Mouse (Mus musculus) lung, embryonic 16.5 days (tissue): ENCODE measurements around the gene Sh3bp5. TPM values are rescaled to one million over a fixed set of nuclear protein-coding genes. Genes with fewer than 3 reads are reported as not detected.
A peak's percentile ranks its signal among the peaks of the same experiment; 100 is the strongest.

Experiments used
- ATAC-seq: fragments of 200-750 bp; cut with Nextera tagmentation; 2 replicates; pipeline ENCODE4 v1.8.0; 2017; ENCODE audit warnings: low read depth, mild to moderate bottlenecking, moderate library complexity
- H3K27ac ChIP-seq: fragments of 300-500 bp; sonication (generic); 2 replicates; pipeline ENCODE4 v1.5.1; 2014; ENCODE audit warnings: mild to moderate bottlenecking, control low read depth, low read length
- H3K27me3 ChIP-seq: fragments of 300-500 bp; sonication (generic); 2 replicates; pipeline ENCODE4 v1.6.1; 2014; ENCODE audit warnings: low read depth, low read length, mixed read lengths; ENCODE audit not compliant: control insufficient read depth, insufficient read depth
- H3K36me3 ChIP-seq: fragments of 300-500 bp; sonication (generic); 2 replicates; pipeline ENCODE4 v1.6.1; 2014; ENCODE audit warnings: low read length; ENCODE audit not compliant: control insufficient read depth, insufficient read depth
- H3K4me1 ChIP-seq: fragments of 300-500 bp; sonication (generic); replicated peaks from 2 replicates; pipeline ENCODE4 v1.6.1; 2014; ENCODE audit warnings: low read length, mixed read lengths; ENCODE audit not compliant: control insufficient read depth, insufficient read depth
- H3K4me2 ChIP-seq: fragments of 300-500 bp; sonication (generic); 2 replicates; pipeline ENCODE4 v1.6.1; 2014; ENCODE audit warnings: low read depth, low read length, control low read depth
- H3K4me3 ChIP-seq: fragments of 300-500 bp; sonication (generic); 2 replicates; pipeline ENCODE4 v1.5.1; 2014; ENCODE audit warnings: mild to moderate bottlenecking, low read length, control low read depth
- H3K9ac ChIP-seq: fragments of 300-500 bp; sonication (generic); 2 replicates; pipeline ENCODE4 v1.6.1; 2014; ENCODE audit warnings: low read length, control low read depth
- H3K9me3 ChIP-seq: fragments of 300-500 bp; sonication (generic); 2 replicates; pipeline ENCODE4 v1.6.1; 2016; ENCODE audit warnings: low read length; ENCODE audit not compliant: control insufficient read depth
- WGBS: fragments of 180-500 bp; shearing (Covaris S2); extraction: QIAGEN DNeasy Blood & Tissue Kit; methylation state at CpG from one replicate; pipeline ENCODE4 v1.1.7; 2014; 5-methylcytosine and 5-hydroxymethylcytosine counted together
- polyA plus RNA-seq: library from polyadenylated mRNA; unstranded; fragments of >200 nt; fragmentation: Nextera tagmentation; extraction: Ambion mirVana; gene quantifications from 2 replicates; pipeline ENCODE4 v1.2.1, GENCODE M21; 2015

The Sh3bp5 gene
- polyA plus RNA-seq, 1 experiment from 2014 or later: 27.3 TPM

DNA sequence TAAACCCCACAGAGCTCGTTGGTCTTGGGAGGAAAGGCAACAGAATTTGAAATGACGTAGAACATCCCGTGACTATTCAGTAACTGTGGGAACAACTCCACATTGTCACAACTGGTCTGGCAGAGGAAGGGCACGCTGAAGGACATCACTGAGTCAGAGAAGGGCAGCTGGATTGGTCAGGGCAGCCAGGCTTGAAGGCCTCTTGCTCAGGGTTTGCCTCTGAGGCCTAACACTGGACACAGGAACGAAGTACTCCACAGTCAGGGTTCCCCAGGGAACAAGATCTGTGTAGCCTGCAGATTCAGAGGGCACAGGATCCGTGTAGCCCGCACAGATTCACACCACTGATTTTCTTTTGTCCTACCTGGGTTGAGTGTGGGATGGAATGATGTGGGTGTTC is 35.6 kb downstream of the Sh3bp5 start:
- WGBS: 80% methylated on average over 7 of the region's 7 CpGs
- no peak overlapping the region for H3K9ac ChIP-seq
- no peaks in the 10 kb centered on the region for H3K36me3 ChIP-seq
- no peak overlapping the region for H3K4me3 ChIP-seq
- H3K9me3 ChIP-seq: peaks cover 2% of the 10 kb centered on the region; the same call in 1 of the 2 replicates
- ATAC-seq: no peak
- H3K4me1 ChIP-seq: peaks cover 8% of the 10 kb centered on the region
- H3K27me3 ChIP-seq: peaks cover 10% of the 10 kb centered on the region; the same call in 1 of the 2 replicates
- H3K27ac ChIP-seq: no peak overlapping the region
- H3K4me2 ChIP-seq: no peak overlapping the region

DNA sequence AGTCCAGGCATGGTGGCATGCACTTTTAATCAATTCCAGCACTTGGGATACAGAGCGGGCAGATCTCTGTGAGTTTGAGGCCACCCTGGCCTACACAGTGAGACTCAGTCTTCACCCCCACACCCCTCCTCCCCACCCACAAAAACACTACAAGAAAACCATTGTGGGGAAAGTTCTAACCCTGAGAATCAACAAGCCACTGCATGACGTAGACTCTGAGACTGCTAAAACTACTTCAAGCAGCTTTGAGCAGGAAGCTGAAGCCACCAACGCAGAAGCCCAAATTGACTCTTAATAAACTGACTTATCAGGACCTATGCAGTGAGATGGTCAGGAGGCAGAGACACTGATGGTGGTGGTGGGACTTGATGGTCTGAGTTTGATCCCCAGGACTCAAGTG is 36.6 kb downstream of the Sh3bp5 start:
- H3K36me3 ChIP-seq: no peaks in the 10 kb centered on the region
- H3K4me1 ChIP-seq: peaks cover 8% of the 10 kb centered on the region
- peaks cover 10% of the 10 kb centered on the region; the same call in 1 of the 2 replicates for H3K27me3 ChIP-seq
- no peak overlapping the region for H3K9ac ChIP-seq
- H3K4me2 ChIP-seq: no peak overlapping the region
- 70% methylated on average over 3 of the region's 3 CpGs for WGBS
- H3K9me3 ChIP-seq: peaks cover 2% of the 10 kb centered on the region; the same call in 1 of the 2 replicates
- no peak for ATAC-seq
- no peak overlapping the region for H3K4me3 ChIP-seq
- H3K27ac ChIP-seq: no peak overlapping the region

DNA sequence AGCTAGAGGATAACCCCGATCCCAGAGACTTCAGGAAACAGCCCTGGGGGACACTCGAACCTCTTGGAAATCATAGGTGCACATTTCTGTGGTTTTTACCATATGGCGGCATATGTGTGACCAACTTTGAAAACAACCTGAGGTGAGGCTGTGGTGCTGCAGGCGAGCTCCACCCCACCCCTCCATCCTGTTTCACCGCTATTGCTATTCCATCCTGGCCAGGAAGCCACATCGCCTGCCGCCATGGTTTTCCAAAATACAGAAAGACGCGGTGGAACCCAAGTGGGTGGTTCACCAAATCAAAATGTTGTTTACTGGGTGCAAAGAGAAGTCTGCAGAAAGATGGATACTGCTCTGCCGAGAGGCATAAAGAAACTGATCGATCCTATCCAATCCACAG is 37.1 kb downstream of the Sh3bp5 start:
- peaks cover 8% of the 10 kb centered on the region for H3K4me1 ChIP-seq
- no peaks in the 10 kb centered on the region for H3K36me3 ChIP-seq
- WGBS: 92% methylated on average over 11 of the region's 11 CpGs

DNA sequence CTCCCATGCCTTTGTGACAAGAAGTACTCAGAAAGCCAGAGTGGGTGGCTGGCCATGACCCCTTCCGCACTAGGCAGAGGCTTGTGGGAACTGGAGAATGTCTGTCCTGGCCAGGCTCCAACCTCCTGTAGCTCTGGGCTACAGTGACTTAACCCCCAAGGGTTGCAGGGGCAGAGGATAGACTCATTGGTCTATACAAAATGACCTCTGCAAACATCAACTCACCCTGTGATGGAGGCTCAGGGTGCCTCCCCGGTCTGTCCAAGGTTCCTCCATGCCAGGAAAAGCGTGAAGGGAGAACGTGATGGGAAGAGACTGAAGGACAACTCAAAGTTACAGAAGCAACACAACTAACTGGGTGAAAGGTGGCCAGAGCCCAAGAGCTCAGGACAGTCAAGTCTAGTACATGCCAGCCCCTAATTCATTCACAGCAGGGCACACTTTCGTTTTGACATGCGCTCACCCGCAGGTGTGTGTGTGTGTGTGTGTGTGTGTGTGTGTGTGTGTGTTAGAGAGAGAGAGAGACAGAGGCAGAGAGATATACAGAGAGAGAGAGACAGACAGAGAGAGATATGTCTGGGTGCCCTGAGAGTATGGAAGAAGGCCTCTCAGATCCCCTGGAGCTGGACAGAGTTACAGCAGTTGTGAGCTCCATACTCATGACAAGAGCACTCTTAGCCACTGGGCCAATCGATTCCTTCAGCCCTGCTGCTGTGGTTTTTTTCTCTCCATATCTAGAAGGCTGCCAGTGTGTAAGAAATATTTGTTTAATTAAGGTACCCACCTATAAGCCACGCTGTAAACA is 37.9 kb downstream of the Sh3bp5 start:
- Histone ChIP-seq H3K4me3 (no peak overlapping the region), H3K36me3 (no peaks in the 10 kb centered on the region), H3K27ac (no peak overlapping the region), H3K9ac (no peak overlapping the region), H3K4me1 (peaks cover 10% of the 10 kb centered on the region), H3K4me2 (no peak overlapping the region), H3K9me3 (peaks cover 2% of the 10 kb centered on the region; the same call in 1 of the 2 replicates), H3K27me3 (peaks cover 5% of the 10 kb centered on the region; the same call in 1 of the 2 replicates)
- WGBS: 71% methylated on average over 9 of the region's 9 CpGs
- ATAC-seq: no peak

More for the DNA sequence above, 37.1 kb downstream of the Sh3bp5 start:
- no peak overlapping the region for H3K9ac ChIP-seq
- H3K4me3 ChIP-seq: no peak overlapping the region
- H3K27me3 ChIP-seq: peaks cover 7% of the 10 kb centered on the region; the same call in 1 of the 2 replicates
- no peak overlapping the region for H3K4me2 ChIP-seq
- H3K27ac ChIP-seq: no peak overlapping the region
- H3K9me3 ChIP-seq: peaks cover 2% of the 10 kb centered on the region; the same call in 1 of the 2 replicates
- ATAC-seq: no peak

DNA sequence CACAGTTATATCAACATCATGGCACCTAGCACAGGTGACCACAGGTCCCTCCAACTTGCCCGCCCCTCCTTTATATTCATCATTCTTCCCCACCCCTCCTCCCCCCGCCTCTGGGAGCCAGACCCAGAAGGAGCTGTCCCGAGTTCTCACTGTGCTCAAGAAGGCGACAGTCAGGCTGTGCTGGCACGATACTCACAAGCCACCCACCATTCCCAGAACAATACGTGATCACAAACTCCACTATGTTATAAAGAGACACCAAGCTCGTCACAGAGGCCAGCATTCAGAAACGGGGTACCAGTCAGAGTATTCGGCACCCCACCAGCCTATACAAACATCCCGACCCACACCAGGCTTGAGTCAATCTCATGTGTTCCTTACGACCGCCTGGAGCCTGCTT is 38.5 kb downstream of the Sh3bp5 start:
- no peak overlapping the region for H3K4me2 ChIP-seq
- ATAC-seq: no peak
- no peak overlapping the region for H3K9ac ChIP-seq
- H3K27ac ChIP-seq: no peak overlapping the region
- peaks cover 5% of the 10 kb centered on the region; the same call in 1 of the 2 replicates for H3K27me3 ChIP-seq
- H3K9me3 ChIP-seq: peaks cover 2% of the 10 kb centered on the region; the same call in 1 of the 2 replicates
- 69% methylated on average over 12 of the region's 12 CpGs for WGBS
- H3K36me3 ChIP-seq: no peaks in the 10 kb centered on the region
- H3K4me3 ChIP-seq: no peak overlapping the region
- H3K4me1 ChIP-seq: peaks cover 13% of the 10 kb centered on the region

DNA sequence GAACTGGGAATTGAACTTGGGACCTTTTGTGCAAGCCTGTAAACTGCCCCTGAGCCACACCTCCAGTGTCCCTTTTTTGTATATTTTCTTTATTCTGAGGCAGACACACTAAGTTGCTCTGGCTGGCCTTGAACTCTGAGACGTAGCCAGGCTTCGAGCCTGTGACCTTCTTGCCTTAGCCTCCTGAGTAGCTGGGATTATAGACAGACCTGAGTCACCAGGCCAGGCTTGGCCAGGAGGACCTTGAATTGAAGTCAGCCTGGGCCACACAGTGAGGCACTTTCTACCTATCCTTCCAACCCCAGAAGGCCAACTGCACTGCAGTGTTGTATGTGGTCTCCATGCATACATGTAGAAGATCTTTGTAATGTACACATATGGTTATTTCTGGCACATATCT is 39.5 kb downstream of the Sh3bp5 start:
- 0 out of 2 replicates have a peak, but pooled peaks cover 2% of the 10 kb centered on the region for H3K27me3 ChIP-seq
- WGBS: 85% methylated on average over 2 of the region's 2 CpGs
- H3K36me3 ChIP-seq: no peaks in the 10 kb centered on the region
- no peak overlapping the region for H3K4me3 ChIP-seq
- ATAC-seq: no peak
- no peak overlapping the region for H3K27ac ChIP-seq
- no peak overlapping the region for H3K4me2 ChIP-seq
- no peak overlapping the region for H3K9ac ChIP-seq
- H3K4me1 ChIP-seq: peaks cover 13% of the 10 kb centered on the region
- peaks cover 2% of the 10 kb centered on the region; the same call in 1 of the 2 replicates for H3K9me3 ChIP-seq

DNA sequence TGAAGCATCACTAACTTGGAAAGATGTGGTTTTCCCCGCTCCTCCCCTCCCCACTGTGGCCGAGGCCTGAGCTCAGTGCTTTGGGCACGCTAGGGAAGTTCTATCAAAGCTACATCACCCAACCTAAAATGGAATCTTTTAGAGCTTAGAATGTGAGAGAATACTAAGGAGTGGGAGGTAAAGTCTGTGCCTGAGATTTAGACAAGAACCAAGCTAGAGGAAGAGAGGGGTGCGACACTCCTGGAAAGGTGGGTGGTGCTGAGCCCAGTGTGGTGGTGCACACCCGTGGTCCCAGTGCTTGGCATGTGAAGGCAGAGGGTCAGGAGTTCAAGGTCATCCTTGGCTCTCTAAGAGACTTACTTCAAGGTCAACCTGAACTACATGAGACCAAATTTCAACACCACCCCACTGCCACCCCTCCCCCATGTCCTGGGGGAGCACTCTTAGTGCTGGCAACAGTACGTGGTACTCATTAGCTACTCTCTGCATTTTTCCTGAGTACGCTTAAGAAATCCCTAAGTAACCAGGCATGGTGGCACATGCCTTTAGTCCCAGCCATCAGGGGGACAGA is 40.2 kb downstream of the Sh3bp5 start:
- Histone ChIP-seq H3K9me3 (peaks cover 2% of the 10 kb centered on the region; the same call in 1 of the 2 replicates), H3K4me3 (no peak overlapping the region), H3K27me3 (0 out of 2 replicates have a peak, but pooled peaks cover 2% of the 10 kb centered on the region), H3K9ac (no peak overlapping the region), H3K4me1 (peaks cover 13% of the 10 kb centered on the region), H3K4me2 (no peak overlapping the region), H3K27ac (peak overlapping the region; percentile 87), H3K36me3 (no peaks in the 10 kb centered on the region)
- no peak for ATAC-seq
- 89% methylated on average over 7 of the region's 7 CpGs for WGBS

DNA sequence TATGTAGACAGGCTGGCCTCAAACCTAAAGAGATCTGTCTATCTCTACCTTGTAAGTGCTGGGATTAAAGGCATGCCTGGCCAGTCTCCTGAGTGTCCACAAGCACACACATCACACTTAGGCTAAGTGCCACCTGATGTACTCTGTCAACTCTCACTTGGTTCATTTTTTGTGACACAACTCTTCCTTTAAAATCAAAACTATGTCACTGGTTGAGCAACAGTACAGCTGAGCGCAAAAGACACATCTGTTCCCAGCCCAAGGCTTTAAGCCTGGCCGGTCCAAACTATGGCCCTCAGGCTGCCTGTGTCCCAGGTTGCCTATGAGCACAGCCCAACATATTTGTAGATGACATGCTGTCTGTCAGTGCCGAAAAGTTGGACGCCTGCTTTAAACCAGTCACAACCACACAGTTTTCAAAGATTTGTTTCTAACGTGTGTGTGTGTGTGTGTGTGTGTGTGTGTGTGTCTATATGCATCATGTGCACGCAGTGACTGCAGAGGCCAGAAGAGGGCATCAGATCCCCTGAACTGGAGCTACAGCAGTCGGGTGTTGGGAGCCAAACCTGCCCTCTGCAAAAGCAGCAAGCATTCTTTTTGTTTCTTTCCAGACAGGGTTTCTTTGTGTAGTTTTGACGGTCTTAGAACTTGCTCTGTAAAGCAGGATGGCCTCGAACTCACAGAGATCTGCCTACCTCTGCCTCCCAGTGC is 40.9 kb downstream of the Sh3bp5 start:
- H3K9me3 ChIP-seq: peaks cover 2% of the 10 kb centered on the region; the same call in 1 of the 2 replicates
- peak overlapping the region; percentile 87 for H3K27ac ChIP-seq
- no peak overlapping the region for H3K9ac ChIP-seq
- no peaks in the 10 kb centered on the region for H3K27me3 ChIP-seq
- no peak overlapping the region for H3K4me2 ChIP-seq
- peak; percentile 78 for ATAC-seq
- H3K4me3 ChIP-seq: no peak overlapping the region
- WGBS: 78% methylated on average over 9 of the region's 9 CpGs
- H3K4me1 ChIP-seq: peaks cover 13% of the 10 kb centered on the region
- H3K36me3 ChIP-seq: no peaks in the 10 kb centered on the region
